Mouse (Mus musculus): ENCODE data around the gene Tlr3. TPM values are rescaled to one million over a fixed set of nuclear protein-coding genes. Genes with fewer than 3 reads are reported as not detected.

Gene Tlr3
- polyA plus RNA-seq, 1 experiment from 2014 or later: 3.2 TPM

GRCm38 (mm10) chr8:45381963-45382347 is 28.9 kb downstream of the Tlr3 start, which contains the start of gene Fam149a:
Gene Fam149a, minus strand, starts transcription at chr8:45382291.
- peak within 1 kb of the TSS; percentile 79 for H3K4me2 ChIP-seq
- peaks cover 18% of the 10 kb centered on the region for H3K27me3 ChIP-seq
- H3K36me3 ChIP-seq: no peaks in the 10 kb centered on the region
- no peak within 1 kb of the TSS for H3K9ac ChIP-seq
- peak within 1 kb of the TSS; percentile 42 for H3K4me3 ChIP-seq (replicated peaks)
- no peaks in the 10 kb centered on the region for H3K9me3 ChIP-seq (replicated peaks)
- ATAC-seq (replicated peaks; ENCODE audit: low FRiP score): peak; percentile 78
- WGBS: under 1% methylated on average over 6 of the region's 6 CpGs
- peaks cover 13% of the 10 kb centered on the region for H3K4me1 ChIP-seq
- no peak within 1 kb of the TSS for H3K27ac ChIP-seq

GRCm38 (mm10) chr8:45381075-45381962 is 29.6 kb downstream of the Tlr3 start:
- Histone ChIP-seq H3K4me1 (peaks cover 13% of the 10 kb centered on the region), H3K27ac (no peak overlapping the region), H3K36me3 (no peaks in the 10 kb centered on the region), H3K9me3 (replicated peaks) (no peaks in the 10 kb centered on the region), H3K9ac (no peak overlapping the region), H3K4me2 (peak overlapping the region; percentile 79), H3K4me3 (replicated peaks) (peak overlapping the region; percentile 42), H3K27me3 (peaks cover 18% of the 10 kb centered on the region)
- WGBS: 3% methylated on average over 38 of the region's 38 CpGs
- ATAC-seq (replicated peaks; ENCODE audit: low FRiP score): peak; percentile 71

GRCm38 (mm10) chr8:45380598-45380997 is 30.3 kb downstream of the Tlr3 start:
- H3K4me2 ChIP-seq: peak overlapping the region; percentile 79
- no peak overlapping the region for H3K9ac ChIP-seq
- H3K4me3 ChIP-seq (replicated peaks): peak overlapping the region; percentile 42; the same call in 1 of the 2 replicates

GRCm38 (mm10) chr8:45374071-45374470 is 36.8 kb downstream of the Tlr3 start:
- Histone ChIP-seq H3K27ac (no peak overlapping the region), H3K9ac (no peak overlapping the region), H3K4me2 (no peak overlapping the region), H3K4me3 (replicated peaks) (no peak overlapping the region), H3K27me3 (no peaks in the 10 kb centered on the region), H3K9me3 (replicated peaks) (no peaks in the 10 kb centered on the region), H3K36me3 (no peaks in the 10 kb centered on the region), H3K4me1 (no peaks in the 10 kb centered on the region)
- WGBS: 83% methylated on average over 3 of the region's 3 CpGs
- ATAC-seq (replicated peaks; ENCODE audit: low FRiP score): no peak

More at GRCm38 (mm10) chr8:45380598-45380997, 30.3 kb downstream of the Tlr3 start:
- Histone ChIP-seq H3K9me3 (replicated peaks) (no peaks in the 10 kb centered on the region), H3K36me3 (no peaks in the 10 kb centered on the region), H3K27me3 (peaks cover 18% of the 10 kb centered on the region), H3K27ac (no peak overlapping the region), H3K4me1 (peaks cover 13% of the 10 kb centered on the region)
- 0 out of 2 replicates have a peak, but pooled peaks have one; percentile 13 for ATAC-seq (replicated peaks; ENCODE audit: low FRiP score)
- WGBS: 19% methylated on average over 4 of the region's 4 CpGs

GRCm38 (mm10) chr8:45367154-45367553 is 43.7 kb downstream of the Tlr3 start:
- no peaks in the 10 kb centered on the region for H3K4me1 ChIP-seq
- no peak overlapping the region for H3K4me2 ChIP-seq
- no peak overlapping the region for H3K27ac ChIP-seq
- no peak for ATAC-seq (replicated peaks; ENCODE audit: low FRiP score)
- H3K36me3 ChIP-seq: no peaks in the 10 kb centered on the region
- 91% methylated on average over 1 of the region's 1 CpGs for WGBS
- H3K9me3 ChIP-seq (replicated peaks): no peaks in the 10 kb centered on the region
- no peak overlapping the region for H3K4me3 ChIP-seq (replicated peaks)
- H3K27me3 ChIP-seq: no peaks in the 10 kb centered on the region
- H3K9ac ChIP-seq: no peak overlapping the region

- peaks cover 4% of the 10 kb centered on the region; the same call in 1 of the 2 replicates for H3K4me1 ChIP-seq
- no peak overlapping the region for H3K4me2 ChIP-seq
- no peak overlapping the region for H3K9ac ChIP-seq
- ATAC-seq (replicated peaks; ENCODE audit: low FRiP score): no peak
- no peaks in the 10 kb centered on the region for H3K27me3 ChIP-seq
- no peaks in the 10 kb centered on the region for H3K9me3 ChIP-seq (replicated peaks)
- no peaks in the 10 kb centered on the region for H3K36me3 ChIP-seq
- 62% methylated on average over 1 of the region's 1 CpGs for WGBS
- no peak overlapping the region for H3K4me3 ChIP-seq (replicated peaks)
- H3K27ac ChIP-seq: no peak overlapping the region
Observed at GRCm38 (mm10) chr8:45363220-45363619, 47.7 kb downstream of the Tlr3 start.

- no peak overlapping the region for H3K4me2 ChIP-seq
- no peaks in the 10 kb centered on the region for H3K27me3 ChIP-seq
- H3K4me3 ChIP-seq (replicated peaks): no peak overlapping the region
- no peaks in the 10 kb centered on the region for H3K36me3 ChIP-seq
- peaks cover 11% of the 10 kb centered on the region for H3K4me1 ChIP-seq
- no peaks in the 10 kb centered on the region for H3K9me3 ChIP-seq (replicated peaks)
- H3K9ac ChIP-seq: no peak overlapping the region
- no peak for ATAC-seq (replicated peaks; ENCODE audit: low FRiP score)
- WGBS: 67% methylated on average over 6 of the region's 6 CpGs
- no peak overlapping the region for H3K27ac ChIP-seq
Observed at GRCm38 (mm10) chr8:45362323-45362722, 48.6 kb downstream of the Tlr3 start.

- ATAC-seq (replicated peaks; ENCODE audit: low FRiP score): no peak
- peak overlapping the region; percentile 76; the same call in 1 of the 2 replicates for H3K9ac ChIP-seq
- no peaks in the 10 kb centered on the region for H3K9me3 ChIP-seq (replicated peaks)
- H3K4me2 ChIP-seq: peak overlapping the region; percentile 83
- WGBS: 78% methylated on average over 6 of the region's 6 CpGs
- peak overlapping the region; percentile 86 for H3K27ac ChIP-seq
- no peaks in the 10 kb centered on the region for H3K27me3 ChIP-seq
- H3K36me3 ChIP-seq: peaks cover 12% of the 10 kb centered on the region
- peaks cover 13% of the 10 kb centered on the region for H3K4me1 ChIP-seq
- H3K4me3 ChIP-seq (replicated peaks): peak overlapping the region; percentile 77
Observed at GRCm38 (mm10) chr8:45359091-45359605, 51.7 kb downstream of the Tlr3 start.

GRCm38 (mm10) chr8:45358132-45358918 is 52.6 kb downstream of the Tlr3 start:
- H3K9ac ChIP-seq: peak overlapping the region; percentile 76

GRCm38 (mm10) chr8:45355809-45356208 is 55.1 kb downstream of the Tlr3 start:
- 68% methylated on average over 6 of the region's 6 CpGs for WGBS
- H3K4me3 ChIP-seq (replicated peaks): no peak overlapping the region
- H3K27ac ChIP-seq: peak overlapping the region; percentile 86
- H3K27me3 ChIP-seq: no peaks in the 10 kb centered on the region
- H3K36me3 ChIP-seq: peaks cover 36% of the 10 kb centered on the region
- H3K4me1 ChIP-seq: peaks cover 13% of the 10 kb centered on the region
- H3K9me3 ChIP-seq (replicated peaks): no peaks in the 10 kb centered on the region
- no peak overlapping the region for H3K9ac ChIP-seq
- H3K4me2 ChIP-seq: peak overlapping the region; percentile 40
- 0 out of 2 replicates have a peak, but pooled peaks have one; percentile 47 for ATAC-seq (replicated peaks; ENCODE audit: low FRiP score)

More at GRCm38 (mm10) chr8:45358132-45358918, 52.6 kb downstream of the Tlr3 start:
- no peaks in the 10 kb centered on the region for H3K9me3 ChIP-seq (replicated peaks)
- whole genome bisulfite sequencing: 2% methylated on average over 48 of the region's 49 CpGs
- H3K4me1 ChIP-seq: peaks cover 13% of the 10 kb centered on the region
- ATAC-seq (replicated peaks; ENCODE audit: low FRiP score): peak; percentile 78
- no peaks in the 10 kb centered on the region for H3K27me3 ChIP-seq
- peak overlapping the region; percentile 86 for H3K27ac ChIP-seq
- H3K4me3 ChIP-seq (replicated peaks): peak overlapping the region; percentile 77
- peaks cover 18% of the 10 kb centered on the region for H3K36me3 ChIP-seq
- peak overlapping the region; percentile 83 for H3K4me2 ChIP-seq
